Mouse (Mus musculus): ENCODE data around the gene Tmem221. TPM values are rescaled to one million over a fixed set of nuclear protein-coding genes. Genes with fewer than 3 reads are reported as not detected.
"Not testable (repeated sequence)": the region's sequence is repeated elsewhere in the genome, so short reads cannot be mapped to it uniquely, and the experiment has no call there.

Gene Tmem221
- polyA plus RNA-seq, 1 experiment, result 18.5 TPM

DNA sequence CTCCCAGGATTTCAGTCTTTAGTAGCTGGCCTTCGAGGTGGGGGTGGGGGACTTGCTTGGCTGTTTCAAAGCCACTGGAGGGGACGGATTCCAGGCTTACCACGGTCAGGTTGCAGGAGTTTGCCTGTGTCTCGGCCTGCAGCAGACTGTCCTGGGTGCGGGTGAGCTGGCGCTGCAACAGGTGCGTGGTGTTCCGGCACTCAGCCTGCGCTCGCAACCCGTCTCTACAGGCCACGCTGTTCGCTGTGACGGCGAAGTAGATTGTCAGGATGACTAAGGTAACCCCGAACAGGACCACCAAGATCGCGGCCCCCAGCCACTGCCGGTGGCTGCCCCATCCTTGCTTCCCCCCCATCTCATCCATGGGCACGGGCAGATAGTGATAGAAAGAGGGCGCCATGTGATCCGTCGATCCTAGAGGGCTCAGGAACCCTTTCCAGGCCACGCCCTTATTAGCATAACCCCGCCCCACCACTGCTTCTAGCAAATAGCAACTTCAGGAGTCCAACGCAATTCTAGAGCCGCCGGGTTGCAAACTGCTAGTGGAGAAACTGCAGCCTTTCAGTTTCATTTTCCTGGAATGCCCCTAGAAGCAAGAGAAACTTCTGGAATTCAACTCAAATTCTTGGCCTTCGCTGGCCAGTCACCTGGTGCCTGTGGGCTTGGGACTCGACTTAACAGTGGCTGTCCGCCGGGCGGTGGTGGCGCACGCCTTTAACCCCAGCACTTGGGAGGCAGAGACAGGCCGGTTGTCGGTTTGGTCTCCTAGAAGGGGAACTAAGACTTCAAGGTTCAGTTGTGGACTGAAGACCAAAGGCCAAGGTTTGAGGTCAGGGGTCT lies 21.4 kb downstream of the Tmem221 start, which contains the start of gene Bst2:
Gene Bst2, minus strand, starts transcription at position 429 of the 840 bp plus-strand sequence.
- DNase-seq, result peak; percentile 88
- TF ChIP-seq CTCF (IDR thresholded peaks at IDR 0.05; ENCODE audit: insufficient read depth, low read length) (no peak), POLR2A (IDR thresholded peaks at IDR 0.05; ENCODE audit: borderline replicate concordance, extremely low read depth, low read depth, low read length) (peak; percentile 44; the same call in 1 of the 2 replicates)
- WGBS, result 2% methylated on average over 37 of the region's 37 CpGs
- peaks cover 7% of the 10 kb centered on the region for H3K4me1 ChIP-seq (ENCODE audit: control insufficient read depth, insufficient read depth, low read length)
- H3K4me3 ChIP-seq (replicated peaks; ENCODE audit: extremely low read depth, low read depth, low read length), result peak within 1 kb of the TSS; percentile 79

DNA sequence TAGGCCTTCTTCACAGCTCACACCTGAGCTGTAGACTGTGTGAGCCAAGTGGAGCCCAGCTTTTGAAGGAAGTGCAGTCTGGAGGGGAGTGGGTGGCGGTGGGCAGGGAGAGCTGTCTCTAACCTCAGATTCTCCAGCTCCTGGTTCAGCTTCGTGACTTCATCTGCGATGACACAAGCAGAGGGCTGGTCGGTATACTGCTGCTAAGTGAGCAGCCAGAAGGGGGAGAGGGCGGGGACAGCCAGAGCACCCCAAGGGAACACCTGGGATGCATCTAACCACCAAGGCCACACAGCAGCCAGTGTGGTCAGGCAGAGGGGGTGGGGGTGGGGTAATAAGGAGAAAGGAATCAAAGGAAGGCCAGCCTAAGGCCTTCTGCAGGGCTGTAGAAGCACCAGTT lies 23.0 kb downstream of the Tmem221 start:
- WGBS, result 73% methylated on average over 5 of the region's 5 CpGs
- TF ChIP-seq POLR2A (IDR thresholded peaks at IDR 0.05; ENCODE audit: borderline replicate concordance, extremely low read depth, low read depth, low read length) (no peak), CTCF (IDR thresholded peaks at IDR 0.05; ENCODE audit: insufficient read depth, low read length) (no peak)
- peaks cover 9% of the 10 kb centered on the region for H3K4me1 ChIP-seq (ENCODE audit: control insufficient read depth, insufficient read depth, low read length)
- no peak for DNase-seq
- no peak overlapping the region for H3K4me3 ChIP-seq (replicated peaks; ENCODE audit: extremely low read depth, low read depth, low read length)

DNA sequence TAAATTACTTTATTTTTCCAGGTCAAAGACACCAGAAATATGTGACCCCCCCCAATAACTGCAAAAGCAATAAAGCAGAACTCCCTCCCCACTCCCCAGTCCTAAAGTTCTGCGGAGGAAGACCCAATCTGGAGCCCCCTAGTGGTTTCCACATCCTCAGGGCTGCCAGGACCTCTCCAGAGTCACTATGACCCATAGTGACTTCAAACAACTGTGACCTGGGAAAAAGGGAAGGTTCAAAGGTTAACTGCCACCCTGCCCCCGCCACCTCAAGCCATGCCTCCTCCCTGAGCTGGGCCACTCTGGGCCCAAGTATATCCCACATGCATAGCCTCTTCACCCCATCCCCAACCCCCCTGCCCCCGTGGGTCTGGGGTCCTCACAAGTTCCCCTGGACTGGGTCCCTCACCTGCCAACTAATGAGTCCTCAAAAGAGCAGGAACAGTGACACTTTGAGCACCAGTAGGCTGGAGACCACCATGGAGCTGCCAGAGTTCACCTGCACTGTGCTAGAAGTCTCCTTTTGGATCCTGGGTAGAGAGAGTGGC lies 24.3 kb downstream of the Tmem221 start:
- 66% methylated on average over 3 of the region's 3 CpGs for WGBS
- no peak for TF ChIP-seq CTCF (IDR thresholded peaks at IDR 0.05; ENCODE audit: insufficient read depth, low read length)
- no peak for TF ChIP-seq POLR2A (IDR thresholded peaks at IDR 0.05; ENCODE audit: borderline replicate concordance, extremely low read depth, low read depth, low read length)
- peaks cover 9% of the 10 kb centered on the region for H3K4me1 ChIP-seq (ENCODE audit: control insufficient read depth, insufficient read depth, low read length)
- DNase-seq, result no peak
- H3K4me3 ChIP-seq (replicated peaks; ENCODE audit: extremely low read depth, low read depth, low read length), result no peak overlapping the region

DNA sequence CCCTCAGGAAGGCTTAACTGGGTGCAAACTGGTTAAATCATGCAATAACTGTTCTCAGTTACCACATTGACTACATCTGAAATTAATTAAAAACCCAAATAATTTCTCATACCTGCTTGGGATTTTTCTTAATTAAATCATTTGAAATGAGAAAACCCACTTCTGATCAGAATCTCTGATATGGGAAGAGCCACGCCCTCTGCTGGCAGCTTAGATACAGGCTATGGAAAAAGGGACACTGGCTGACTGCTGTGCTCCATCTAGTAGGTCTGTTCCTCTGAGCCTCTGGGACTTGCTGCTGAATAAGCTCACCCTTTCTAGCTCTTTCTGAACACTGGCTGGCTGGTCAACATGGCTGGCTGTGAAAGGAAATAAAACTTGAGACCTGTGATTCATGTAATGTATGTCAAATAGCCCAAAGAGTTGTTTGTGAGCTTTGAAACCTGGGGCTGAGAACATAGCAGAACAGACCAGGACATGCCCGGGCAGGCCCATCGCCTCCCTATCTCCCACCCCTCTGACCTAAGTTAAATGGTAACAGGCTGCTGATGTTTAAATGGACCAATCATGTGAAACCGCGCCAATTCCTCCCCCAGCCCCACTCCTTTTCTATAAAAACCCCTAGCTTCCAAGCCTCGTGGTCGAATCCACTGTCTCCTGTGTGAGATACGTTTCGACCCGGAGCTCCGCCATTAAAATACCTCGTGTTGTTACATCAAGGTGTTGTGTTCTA lies 27.8 kb downstream of the Tmem221 start:
- DNase-seq; H3K4me3 ChIP-seq (replicated peaks; ENCODE audit: extremely low read depth, low read depth, low read length); H3K4me1 ChIP-seq (ENCODE audit: control insufficient read depth, insufficient read depth, low read length): not testable (repeated sequence)
- TF ChIP-seq CTCF (IDR thresholded peaks at IDR 0.05; ENCODE audit: insufficient read depth, low read length), result peak; percentile 54
- 80% methylated on average over 8 of the region's 12 CpGs for WGBS

DNA sequence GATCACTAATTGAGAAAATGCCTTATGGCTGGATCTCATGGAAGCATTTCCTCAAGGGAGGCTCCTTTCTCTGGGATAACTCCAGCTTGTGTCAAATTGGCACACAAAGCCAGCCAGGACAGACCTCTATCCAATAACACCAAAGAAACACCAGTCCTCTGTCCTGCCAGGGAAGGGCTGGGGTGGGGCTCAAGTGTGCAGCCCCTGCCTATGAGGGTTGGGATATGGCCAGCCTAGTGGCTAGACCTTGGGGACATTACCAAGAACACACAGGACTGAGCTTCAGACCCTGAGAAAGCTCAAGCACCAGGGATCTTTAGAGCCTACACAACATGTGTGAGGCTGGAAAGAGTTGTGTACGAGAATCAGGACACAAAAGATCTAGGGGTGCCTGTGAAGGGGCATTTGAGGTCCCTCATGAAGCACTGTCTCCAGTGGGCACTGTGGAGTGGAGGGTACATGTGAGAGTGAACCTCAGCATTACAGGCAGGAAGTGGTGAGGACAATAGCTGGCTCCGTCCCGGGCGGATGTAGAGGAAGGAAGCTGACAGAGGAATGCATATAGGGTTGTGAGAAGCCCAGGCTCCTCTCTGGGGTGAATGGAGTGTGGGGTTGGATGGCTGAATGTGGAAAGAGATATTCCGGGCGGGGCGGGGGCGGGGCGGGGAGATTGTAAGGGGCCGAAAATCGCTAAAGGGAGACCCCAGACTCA lies 30.2 kb downstream of the Tmem221 start:
- 31% methylated on average over 11 of the region's 11 CpGs for WGBS
- H3K4me1 ChIP-seq (ENCODE audit: control insufficient read depth, insufficient read depth, low read length), result peaks cover 8% of the 10 kb centered on the region
- DNase-seq, result no peak
- TF ChIP-seq CTCF (IDR thresholded peaks at IDR 0.05; ENCODE audit: insufficient read depth, low read length), result no peak
- peak; percentile 44; the same call in 1 of the 2 replicates for TF ChIP-seq POLR2A (IDR thresholded peaks at IDR 0.05; ENCODE audit: borderline replicate concordance, extremely low read depth, low read depth, low read length)
- H3K4me3 ChIP-seq (replicated peaks; ENCODE audit: extremely low read depth, low read depth, low read length), result no peak overlapping the region

DNA sequence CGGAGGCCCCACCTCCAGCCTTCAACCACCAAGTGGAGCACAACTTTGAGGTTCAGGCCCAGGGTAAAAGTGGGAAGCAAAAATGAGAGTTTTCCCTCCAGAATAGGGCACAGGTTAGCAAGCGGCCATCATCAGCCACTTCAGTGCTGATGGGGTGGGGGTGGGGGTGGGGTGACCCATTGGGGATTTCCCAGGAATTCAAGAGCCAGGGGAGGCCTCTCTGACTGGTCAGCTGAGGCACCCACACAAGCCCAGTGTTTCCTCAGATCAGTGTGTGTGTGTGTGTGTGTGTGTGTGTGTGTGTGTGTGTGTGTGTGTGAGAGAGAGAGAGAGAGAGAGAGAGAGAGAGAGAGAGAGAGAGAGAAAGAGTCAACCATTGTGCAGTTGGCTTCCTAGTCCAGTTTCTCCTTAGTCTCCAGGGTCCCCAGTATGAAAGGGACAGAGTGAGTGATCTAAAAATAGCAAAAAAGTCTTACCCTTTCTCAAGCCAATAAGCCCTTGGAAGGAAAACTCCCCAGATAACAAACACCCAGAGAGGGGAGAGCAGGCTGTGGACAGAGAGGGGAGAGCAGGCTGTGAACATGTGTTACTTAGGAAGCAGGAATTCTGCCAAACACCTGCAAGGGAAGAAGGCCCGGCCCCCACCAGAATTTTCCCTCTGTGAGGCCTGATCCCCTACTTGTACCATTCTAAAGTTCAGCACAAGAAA lies 31.4 kb downstream of the Tmem221 start:
- Histone ChIP-seq H3K4me1 (ENCODE audit: control insufficient read depth, insufficient read depth, low read length) (peaks cover 8% of the 10 kb centered on the region), H3K4me3 (replicated peaks; ENCODE audit: extremely low read depth, low read depth, low read length) (no peak overlapping the region)
- no peak for DNase-seq
- 57% methylated on average over 3 of the region's 3 CpGs for WGBS
- TF ChIP-seq CTCF (IDR thresholded peaks at IDR 0.05; ENCODE audit: insufficient read depth, low read length) (no peak), POLR2A (IDR thresholded peaks at IDR 0.05; ENCODE audit: borderline replicate concordance, extremely low read depth, low read depth, low read length) (no peak)

DNA sequence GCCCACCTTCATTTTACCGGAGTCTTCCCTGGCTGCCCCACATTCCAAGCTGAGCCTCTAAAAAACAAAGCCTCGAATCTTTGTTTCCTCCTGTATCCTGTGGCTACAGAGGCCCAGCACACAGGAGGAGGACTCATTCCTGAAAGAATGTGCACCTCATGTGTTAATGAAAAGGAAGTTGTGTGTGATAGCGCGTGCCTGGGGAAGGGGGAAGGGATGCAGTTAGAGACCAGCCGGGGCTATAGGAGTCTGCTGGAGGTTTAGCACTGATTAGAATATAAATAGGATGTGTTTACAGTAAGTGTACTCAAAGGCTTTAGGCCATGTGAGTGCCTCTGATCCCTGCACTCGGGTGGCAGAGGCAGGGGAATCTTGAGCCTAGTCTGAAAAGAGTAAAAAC lies 32.4 kb downstream of the Tmem221 start:
- 31% methylated on average over 6 of the region's 6 CpGs for WGBS
- no peak overlapping the region for H3K4me3 ChIP-seq (replicated peaks; ENCODE audit: extremely low read depth, low read depth, low read length)

DNA sequence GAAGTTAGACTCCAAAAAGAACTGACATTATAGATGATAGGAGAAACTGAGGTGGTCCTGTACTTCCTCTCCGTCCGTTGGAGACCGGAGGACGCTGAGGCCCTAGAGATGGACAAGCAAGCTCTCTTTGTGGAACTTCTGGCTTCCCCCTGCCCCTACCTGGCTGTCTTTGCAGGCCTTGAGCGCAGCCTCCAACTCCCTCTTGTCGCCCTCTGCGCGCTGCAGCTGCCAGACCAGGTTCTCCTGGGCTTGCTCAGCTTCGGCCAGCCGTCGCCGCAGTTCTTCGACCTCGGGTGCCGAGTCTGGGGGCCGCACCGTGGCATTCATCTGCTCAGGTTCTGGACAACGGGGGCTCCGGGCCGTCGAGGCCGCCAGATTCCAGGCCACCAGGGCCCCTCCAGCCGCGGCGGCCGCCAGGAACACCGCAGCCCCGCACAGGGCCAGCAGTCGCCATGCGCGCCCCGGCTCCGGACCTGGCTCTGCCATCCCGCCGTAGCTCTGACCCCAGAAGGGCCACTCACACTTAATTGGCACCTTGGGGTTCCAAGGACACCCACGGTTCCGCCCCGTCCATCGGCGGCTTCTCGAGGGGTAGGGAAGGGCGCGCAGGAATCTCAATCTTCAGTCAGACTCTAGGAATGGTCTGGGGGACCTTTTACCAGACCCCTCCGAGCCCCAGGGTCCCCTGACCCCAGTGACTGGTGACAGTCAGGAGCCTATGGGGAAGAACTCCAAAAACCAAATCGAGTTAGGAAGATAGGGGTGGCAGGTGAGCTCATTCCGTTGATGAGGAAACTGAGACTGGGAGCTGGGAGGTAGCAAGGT lies 33.2 kb downstream of the Tmem221 start, which contains the start of gene Ccdc194:
Gene Ccdc194, minus strand, starts transcription at position 486 of the 825 bp plus-strand sequence.
- H3K4me3 ChIP-seq (replicated peaks; ENCODE audit: extremely low read depth, low read depth, low read length), result no peak within 1 kb of the TSS
- H3K4me1 ChIP-seq (ENCODE audit: control insufficient read depth, insufficient read depth, low read length), result peaks cover 8% of the 10 kb centered on the region
- no peak for TF ChIP-seq CTCF (IDR thresholded peaks at IDR 0.05; ENCODE audit: insufficient read depth, low read length)
- TF ChIP-seq POLR2A (IDR thresholded peaks at IDR 0.05; ENCODE audit: borderline replicate concordance, extremely low read depth, low read depth, low read length), result no peak
- WGBS, result 46% methylated on average over 46 of the region's 46 CpGs
- DNase-seq, result no peak

More for the DNA sequence above, 32.4 kb downstream of the Tmem221 start:
- TF ChIP-seq POLR2A (IDR thresholded peaks at IDR 0.05; ENCODE audit: borderline replicate concordance, extremely low read depth, low read depth, low read length) (no peak), CTCF (IDR thresholded peaks at IDR 0.05; ENCODE audit: insufficient read depth, low read length) (no peak)
- DNase-seq, result no peak
- peaks cover 10% of the 10 kb centered on the region for H3K4me1 ChIP-seq (ENCODE audit: control insufficient read depth, insufficient read depth, low read length)

All from lung, adult 2 months (tissue).